24 mouse cellular contexts compared by ENCODE assay signal in the genomic region with DNA sequence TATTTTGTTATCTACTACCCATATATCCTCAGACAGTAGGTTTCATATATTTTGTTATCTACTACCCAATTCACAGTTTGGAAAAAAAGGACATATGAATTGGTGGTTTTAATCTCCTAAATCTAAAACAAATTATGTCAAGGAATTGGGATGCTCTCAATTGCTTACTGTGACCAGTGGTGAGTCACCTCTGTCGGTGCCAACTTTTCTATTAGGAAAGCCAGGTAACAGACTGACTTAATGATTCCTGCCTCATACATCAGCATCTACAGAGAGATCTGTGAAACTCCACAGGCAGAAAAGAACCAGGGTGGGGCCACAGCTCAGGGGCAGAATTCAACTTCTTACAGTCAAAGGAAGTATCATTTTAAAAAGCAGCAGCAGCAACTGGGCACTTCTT.
"Had no signal": no experiment of that assay in that cellular context is flagged by ENCODE, and none has a peak within 500 bp of the region (broad histone marks: within the 10 kb centered on the region; RNA-seq: fewer than 3 reads in every experiment).

No protein-coding gene starts in this region.

- H3K27ac ChIP-seq: heart, adult 2 months; heart, embryonic 13.5 days; heart, embryonic 15.5 days; hindbrain, embryonic 13.5 days; hindbrain, embryonic 15.5 days; hindbrain, postnatal 0 days; layer of hippocampus, adult 2 months; left cerebral cortex, adult 2 months; limb, embryonic 10.5 days; limb, embryonic 12.5 days; liver, embryonic 12.5 days; liver, embryonic 14.5 days had no signal

- H3K4me1 ChIP-seq: heart, embryonic 15.5 days; hindbrain, embryonic 13.5 days; hindbrain, embryonic 15.5 days; limb, embryonic 10.5 days; limb, embryonic 12.5 days; liver, embryonic 12.5 days had no signal

- H3K36me3 ChIP-seq: heart, embryonic 13.5 days; heart, embryonic 15.5 days; hindbrain, embryonic 13.5 days; hindbrain, embryonic 15.5 days; limb, embryonic 10.5 days; limb, embryonic 12.5 days; liver, embryonic 12.5 days had no signal

- ATAC-seq: hindbrain, postnatal 0 days; intestine, embryonic 16.5 days; liver, embryonic 12.5 days had no signal

- H3K9ac ChIP-seq: heart, embryonic 13.5 days; heart, embryonic 15.5 days; hindbrain, embryonic 13.5 days; hindbrain, embryonic 15.5 days; limb, embryonic 12.5 days; liver, embryonic 12.5 days; liver, embryonic 14.5 days had no signal

- DNase-seq: gastrocnemius, postnatal 36 days; heart, adult 11 months; heart, adult 2 months; heart, postnatal 36 days; kidney, adult 11 months; kidney, adult 2 months; kidney, adult 9 months; kidney, postnatal 10 days; kidney, postnatal 25 days; kidney, postnatal 4 days; liver had no signal

- H3K27me3 ChIP-seq: heart, embryonic 13.5 days; heart, embryonic 15.5 days; hindbrain, embryonic 13.5 days; hindbrain, embryonic 15.5 days; limb, embryonic 12.5 days; liver, embryonic 12.5 days had no signal

- H3K4me3 ChIP-seq: heart, adult 2 months; heart, embryonic 13.5 days; heart, embryonic 15.5 days; hindbrain, embryonic 13.5 days; hindbrain, embryonic 15.5 days; layer of hippocampus, adult 2 months; left cerebral cortex, adult 2 months; limb, embryonic 10.5 days; limb, embryonic 12.5 days; liver, embryonic 12.5 days had no signal

- H3K4me2 ChIP-seq: heart, embryonic 11.5 days; heart, embryonic 13.5 days; heart, embryonic 15.5 days; hindbrain, embryonic 13.5 days; hindbrain, embryonic 15.5 days; limb, embryonic 12.5 days; liver, embryonic 12.5 days had no signal

- H3K9me3 ChIP-seq: heart, embryonic 13.5 days; heart, embryonic 15.5 days; hindbrain, embryonic 13.5 days; hindbrain, embryonic 15.5 days; limb, embryonic 10.5 days; limb, embryonic 12.5 days; liver, embryonic 12.5 days had no signal
